Mouse (Mus musculus): ENCODE data around the gene Zmym2. TPM values are rescaled to one million over a fixed set of nuclear protein-coding genes. Genes with fewer than 3 reads are reported as not detected.
A peak's percentile ranks its signal among the peaks of the same experiment; 100 is the strongest.
"Not testable (repeated sequence)": the region's sequence is repeated elsewhere in the genome, so short reads cannot be mapped to it uniquely, and the experiment has no call there.

Zmym2 gene
- 6.4 and 11.6 TPM in 2 replicates for polyA plus RNA-seq (2015; fragmentation: Nextera tagmentation; extraction: Ambion mirVana)

GRCm38 (mm10) chr14:56886594-56887513 is at the start of gene Zmym2:
Gene Zmym2 (plus strand): TSS chr14:56886653.
- Histone ChIP-seq H3K4me2 (peak within 1 kb of the TSS; percentile 96), H3K4me3 (replicated peaks) (peak within 1 kb of the TSS; percentile 86), H3K9ac (peak within 1 kb of the TSS; percentile 88), H3K4me1 (replicated peaks) (peaks cover 30% of the 10 kb centered on the region), H3K27ac (peak within 1 kb of the TSS; percentile 91)
- H3K27me3 ChIP-seq; H3K9me3 ChIP-seq (replicated peaks); H3K36me3 ChIP-seq: not testable (repeated sequence)
- WGBS (ENCODE audit: insufficient replicate concordance): 0% methylated on average over 22 of the region's 87 CpGs
- DNase-seq (peak; percentile 70), ATAC-seq (ENCODE audit: low read depth) (peak; percentile 79)

DNA sequence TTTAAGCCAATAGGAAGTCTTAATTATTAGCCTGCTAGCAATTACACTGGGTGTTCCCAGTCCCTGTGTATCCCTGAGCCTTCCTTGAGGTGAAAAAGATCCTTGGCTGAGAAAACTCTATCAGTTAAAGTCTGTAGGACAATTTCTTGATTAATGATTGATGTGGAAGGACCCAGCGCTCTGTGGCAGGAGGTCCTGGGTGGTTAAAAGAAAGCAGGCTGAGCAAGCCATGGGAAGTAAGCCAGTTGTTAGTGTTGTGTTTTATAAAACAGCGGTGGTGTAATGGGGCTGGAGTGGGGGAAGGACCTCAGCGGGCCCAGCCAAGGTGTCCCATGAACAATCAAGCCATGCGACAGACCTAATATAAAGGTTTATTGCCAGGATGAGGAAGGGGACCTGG is 42.4 kb upstream of the Zmym2 start:
- Histone ChIP-seq H3K27ac (no peak overlapping the region), H3K9ac (no peak overlapping the region), H3K4me2 (no peak overlapping the region), H3K36me3 (no peaks in the 10 kb centered on the region), H3K4me3 (replicated peaks) (no peak overlapping the region), H3K27me3 (no peaks in the 10 kb centered on the region), H3K4me1 (replicated peaks) (no peaks in the 10 kb centered on the region), H3K9me3 (replicated peaks) (no peaks in the 10 kb centered on the region)
- DNase-seq: no peak
- WGBS (ENCODE audit: insufficient replicate concordance): 58% methylated on average over 4 of the region's 4 CpGs
- ATAC-seq (ENCODE audit: low read depth): no peak

DNA sequence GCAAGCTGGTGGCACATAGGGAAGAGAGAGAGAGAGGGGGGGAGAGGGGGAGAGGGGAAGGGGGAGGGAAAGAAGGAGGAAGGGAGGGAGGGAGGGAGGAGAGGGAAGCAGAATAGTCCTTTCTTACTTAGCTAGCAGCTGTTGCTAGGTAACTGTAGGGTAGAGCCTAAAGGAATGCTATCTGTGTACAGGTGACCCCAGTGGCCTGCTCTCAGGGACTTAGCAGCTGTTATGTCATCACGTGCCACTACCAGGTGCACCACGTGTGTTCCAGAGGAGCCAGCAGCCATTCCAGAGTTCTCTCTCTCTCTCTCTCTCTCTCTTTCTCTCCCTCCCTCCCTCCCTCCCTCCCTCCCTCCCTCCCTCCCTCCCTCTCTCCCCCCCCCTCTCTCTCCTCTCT is 41.9 kb upstream of the Zmym2 start:
- H3K4me3 ChIP-seq (replicated peaks): no peak overlapping the region
- ATAC-seq (ENCODE audit: low read depth) (no peak), DNase-seq (no peak)
- 23% methylated on average over 2 of the region's 2 CpGs for WGBS (ENCODE audit: insufficient replicate concordance)
- no peaks in the 10 kb centered on the region for H3K36me3 ChIP-seq
- H3K4me2 ChIP-seq: no peak overlapping the region
- no peak overlapping the region for H3K9ac ChIP-seq
- no peaks in the 10 kb centered on the region for H3K27me3 ChIP-seq
- H3K9me3 ChIP-seq (replicated peaks): no peaks in the 10 kb centered on the region
- no peaks in the 10 kb centered on the region for H3K4me1 ChIP-seq (replicated peaks)
- H3K27ac ChIP-seq: no peak overlapping the region

- ATAC-seq (ENCODE audit: low read depth): no peak
- WGBS (ENCODE audit: insufficient replicate concordance): 40% methylated on average over 2 of the region's 2 CpGs
- Histone ChIP-seq H3K9me3 (replicated peaks) (no peaks in the 10 kb centered on the region), H3K4me1 (replicated peaks) (no peaks in the 10 kb centered on the region), H3K4me2 (no peak overlapping the region), H3K36me3 (no peaks in the 10 kb centered on the region), H3K27me3 (no peaks in the 10 kb centered on the region), H3K9ac (no peak overlapping the region), H3K4me3 (replicated peaks) (no peak overlapping the region), H3K27ac (no peak overlapping the region)
- DNase-seq: no peak
These were observed 38.1 kb upstream of the Zmym2 start for GRCm38 (mm10) chr14:56848322-56848721.

GRCm38 (mm10) chr14:56849681-56850080 is 36.8 kb upstream of the Zmym2 start:
- H3K4me3 ChIP-seq (replicated peaks): no peak overlapping the region
- H3K9me3 ChIP-seq (replicated peaks): no peaks in the 10 kb centered on the region
- DNase-seq: no peak
- no peak overlapping the region for H3K27ac ChIP-seq
- 19% methylated on average over 2 of the region's 2 CpGs for WGBS (ENCODE audit: insufficient replicate concordance)
- no peak overlapping the region for H3K4me2 ChIP-seq
- H3K9ac ChIP-seq: no peak overlapping the region
- no peaks in the 10 kb centered on the region for H3K27me3 ChIP-seq
- H3K36me3 ChIP-seq: no peaks in the 10 kb centered on the region
- ATAC-seq (ENCODE audit: low read depth): no peak
- no peaks in the 10 kb centered on the region for H3K4me1 ChIP-seq (replicated peaks)

GRCm38 (mm10) chr14:56864041-56864440 is 22.4 kb upstream of the Zmym2 start:
- Histone ChIP-seq H3K27me3 (peaks cover 43% of the 10 kb centered on the region), H3K4me3 (replicated peaks) (no peak overlapping the region), H3K4me1 (replicated peaks) (no peaks in the 10 kb centered on the region), H3K4me2 (no peak overlapping the region), H3K36me3 (no peaks in the 10 kb centered on the region), H3K9me3 (replicated peaks) (no peaks in the 10 kb centered on the region), H3K27ac (no peak overlapping the region), H3K9ac (no peak overlapping the region)
- DNase-seq: no peak
- ATAC-seq (ENCODE audit: low read depth): no peak
- WGBS (ENCODE audit: insufficient replicate concordance): 42% methylated on average over 8 of the region's 8 CpGs

DNA sequence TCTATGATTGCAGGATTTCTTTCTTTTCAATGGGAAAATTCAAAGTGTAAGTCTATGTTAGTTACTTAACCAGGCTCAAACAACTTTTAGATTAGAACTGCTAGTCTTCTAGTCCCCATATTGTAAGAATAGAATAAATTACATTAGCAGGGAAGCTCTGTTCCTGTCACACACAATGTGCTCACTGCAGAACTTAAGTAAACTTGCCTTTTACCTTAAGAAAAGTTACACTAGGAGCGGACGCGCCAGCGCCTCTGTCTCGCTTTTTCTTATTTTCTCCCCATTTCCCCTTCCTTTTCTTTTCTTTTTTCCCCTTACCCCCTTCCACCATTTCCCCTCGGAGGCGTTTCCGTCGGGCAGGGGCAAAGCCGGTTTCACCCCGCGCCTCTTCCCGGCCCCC is 21.8 kb upstream of the Zmym2 start:
- Histone ChIP-seq H3K4me3 (replicated peaks) (peak overlapping the region; percentile 38), H3K9ac (no peak overlapping the region), H3K27me3 (peaks cover 43% of the 10 kb centered on the region), H3K9me3 (replicated peaks) (no peaks in the 10 kb centered on the region), H3K27ac (no peak overlapping the region), H3K4me2 (peak overlapping the region; percentile 52), H3K36me3 (no peaks in the 10 kb centered on the region), H3K4me1 (replicated peaks) (no peaks in the 10 kb centered on the region)
- WGBS (ENCODE audit: insufficient replicate concordance): 4% methylated on average over 13 of the region's 13 CpGs
- DNase-seq (no peak), ATAC-seq (ENCODE audit: low read depth) (no peak)

- not testable (repeated sequence) for DNase-seq; ATAC-seq (ENCODE audit: low read depth); H3K36me3 ChIP-seq; H3K9ac ChIP-seq; H3K9me3 ChIP-seq (replicated peaks); H3K4me1 ChIP-seq (replicated peaks); H3K27ac ChIP-seq
- Histone ChIP-seq H3K4me2 (peak overlapping the region; percentile 52), H3K27me3 (peaks cover 43% of the 10 kb centered on the region), H3K4me3 (replicated peaks) (peak overlapping the region; percentile 38)
- WGBS (ENCODE audit: insufficient replicate concordance): 6% methylated on average over 30 of the region's 30 CpGs
These were observed 21.3 kb upstream of the Zmym2 start for GRCm38 (mm10) chr14:56865112-56865511.

GRCm38 (mm10) chr14:56873525-56873924 is 12.9 kb upstream of the Zmym2 start:
- H3K4me3 ChIP-seq (replicated peaks): no peak overlapping the region
- DNase-seq (no peak), ATAC-seq (ENCODE audit: low read depth) (no peak)
- H3K27ac ChIP-seq: no peak overlapping the region
- no peaks in the 10 kb centered on the region for H3K9me3 ChIP-seq (replicated peaks)
- no peak overlapping the region for H3K4me2 ChIP-seq
- H3K4me1 ChIP-seq (replicated peaks): no peaks in the 10 kb centered on the region
- H3K36me3 ChIP-seq: no peaks in the 10 kb centered on the region
- no peak overlapping the region for H3K9ac ChIP-seq
- no peaks in the 10 kb centered on the region for H3K27me3 ChIP-seq
- WGBS (ENCODE audit: insufficient replicate concordance): 69% methylated on average over 5 of the region's 5 CpGs

GRCm38 (mm10) chr14:56875586-56876159 is 10.8 kb upstream of the Zmym2 start:
- no peaks in the 10 kb centered on the region for H3K27me3 ChIP-seq
- H3K27ac ChIP-seq: no peak overlapping the region
- DNase-seq (no peak), ATAC-seq (ENCODE audit: low read depth) (no peak)
- no peak overlapping the region for H3K9ac ChIP-seq
- no peak overlapping the region for H3K4me3 ChIP-seq (replicated peaks)
- H3K9me3 ChIP-seq (replicated peaks): no peaks in the 10 kb centered on the region
- H3K4me1 ChIP-seq (replicated peaks): no peaks in the 10 kb centered on the region
- H3K4me2 ChIP-seq: no peak overlapping the region
- H3K36me3 ChIP-seq: no peaks in the 10 kb centered on the region

DNA sequence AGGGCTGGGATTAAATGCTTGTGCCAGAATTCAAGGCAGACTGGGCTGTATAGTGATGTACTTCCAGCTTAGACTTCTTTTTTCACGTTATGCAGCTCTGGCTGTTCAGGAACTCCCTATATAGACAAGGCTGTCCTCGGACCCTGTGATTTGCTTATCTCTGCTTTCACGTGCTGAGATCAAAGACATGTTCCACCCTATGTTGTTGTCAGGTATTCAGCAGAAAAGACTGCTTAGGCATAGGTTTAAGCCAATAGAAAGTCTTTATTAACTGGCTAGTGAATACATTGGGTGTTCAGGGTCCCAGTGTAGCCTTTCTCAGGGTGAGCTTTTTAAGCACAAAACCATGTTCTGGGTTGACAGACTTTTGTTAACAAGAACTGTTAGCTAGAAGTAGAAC is 5.2 kb upstream of the Zmym2 start:
- DNase-seq (no peak), ATAC-seq (ENCODE audit: low read depth) (no peak)
- no peak overlapping the region for H3K9ac ChIP-seq
- no peak overlapping the region for H3K27ac ChIP-seq
- H3K4me1 ChIP-seq (replicated peaks): peaks cover 3% of the 10 kb centered on the region
- WGBS (ENCODE audit: insufficient replicate concordance): 17% methylated on average over 3 of the region's 3 CpGs
- no peaks in the 10 kb centered on the region for H3K9me3 ChIP-seq (replicated peaks)
- H3K4me2 ChIP-seq: no peak overlapping the region
- no peaks in the 10 kb centered on the region for H3K27me3 ChIP-seq
- H3K4me3 ChIP-seq (replicated peaks): no peak overlapping the region
- H3K36me3 ChIP-seq: no peaks in the 10 kb centered on the region

GRCm38 (mm10) chr14:56883431-56883830 is 3.0 kb upstream of the Zmym2 start:
- Histone ChIP-seq H3K4me1 (replicated peaks) (peaks cover 16% of the 10 kb centered on the region), H3K36me3 (no peaks in the 10 kb centered on the region), H3K4me2 (no peak overlapping the region), H3K9ac (no peak overlapping the region), H3K4me3 (replicated peaks) (no peak overlapping the region), H3K27me3 (no peaks in the 10 kb centered on the region), H3K27ac (no peak overlapping the region), H3K9me3 (replicated peaks) (no peaks in the 10 kb centered on the region)
- ATAC-seq (ENCODE audit: low read depth) (no peak), DNase-seq (no peak)
- whole genome bisulfite sequencing (ENCODE audit: insufficient replicate concordance): 76% methylated on average over 1 of the region's 1 CpGs

Data from liver, embryonic 13.5 days (tissue).